Mouse (Mus musculus) left cerebral cortex, adult 2 months (tissue): ENCODE data around the gene Olfr1373. TPM values are rescaled to one million over a fixed set of nuclear protein-coding genes. Genes with fewer than 3 reads are reported as not detected.
"Not testable (repeated sequence)": the region's sequence is repeated elsewhere in the genome, so short reads cannot be mapped to it uniquely, and the experiment has no call there.

ENCODE experiments used
- DNase-seq, 2 experiments: peaks; one replicate each; pipeline ENCODE4 v3.0.0; 2021 to 2022; ENCODE audit warnings: low spot score in 2 of 2, mixed read lengths in 1 of 2; ENCODE audit errors: extremely low spot score in 1 of 2
- H3K27ac ChIP-seq: fragments of 200-600 bp; 2 replicates; pipeline ENCODE4 v1.8.1; 2022
- H3K4me3 ChIP-seq: fragments of 200-600 bp; 2 replicates; pipeline ENCODE4 v1.8.1; 2022
- CTCF ChIP-seq: fragments of 200-600 bp; IDR thresholded peaks from 2 replicates; pipeline ENCODE4 v1.8.1; 2022; ENCODE audit warnings: antibody characterized with exemption, mild to moderate bottlenecking, moderate library complexity
- intact Hi-C: fragments of 180-260 bp; cut with DNase I; formaldehyde crosslinking; loops from one replicate; pipeline ENCODE4 v1.15.1; 2025
- total RNA-seq, 2 experiments: library from RNA; stranded (reverse); gene quantifications; 2 replicates each; pipeline ENCODE4 v1.2.3; 2021

Gene Olfr1373
- total RNA-seq, 2 experiments from 2014 or later = not detected

DNA sequence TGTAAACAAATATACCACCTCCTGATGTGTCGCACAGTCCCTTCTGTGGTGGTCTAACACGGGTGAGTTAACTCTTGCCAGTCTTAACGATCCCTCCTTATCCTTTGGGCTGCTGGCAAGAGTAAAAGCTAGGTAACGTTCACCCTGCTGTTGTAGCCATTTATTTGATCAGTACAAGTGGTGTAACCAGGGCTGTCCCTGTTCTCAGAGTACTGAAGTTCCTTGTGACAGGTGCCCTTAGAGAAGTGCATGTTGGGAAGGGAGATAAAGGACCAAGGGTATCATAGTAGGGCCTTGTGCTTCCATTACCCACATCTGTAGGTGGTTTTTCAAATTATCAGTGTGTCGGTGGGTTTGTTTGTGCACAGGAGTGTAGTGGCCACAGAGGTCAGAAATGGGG is 17.6 kb downstream of the Olfr1373 start:
- TF ChIP-seq CTCF = no peak
- peak overlapping the region; percentile 80; the same call in 1 of the 2 replicates for H3K27ac ChIP-seq
- intact Hi-C loops = no loop called here
- H3K4me3 ChIP-seq = no peak overlapping the region
- no peak for DNase-seq

DNA sequence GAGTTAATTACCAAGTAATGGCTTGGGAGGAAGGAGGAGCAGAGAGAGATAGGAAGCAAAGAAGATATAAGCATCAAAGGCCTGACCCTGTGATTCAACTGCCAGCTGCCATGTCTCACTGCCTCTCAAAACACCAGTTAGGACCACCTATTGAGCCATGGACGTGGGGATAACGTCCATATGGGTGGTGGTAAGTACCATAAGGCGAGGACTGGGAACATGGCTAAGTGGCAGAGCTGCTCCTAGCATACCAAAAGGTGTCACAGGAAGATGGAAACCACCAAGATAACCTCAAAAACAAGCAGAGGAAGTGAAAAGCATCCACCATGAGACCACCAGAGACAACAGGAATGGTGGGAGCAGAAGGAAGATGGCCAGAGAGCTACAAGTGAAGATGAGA is 18.2 kb downstream of the Olfr1373 start:
- intact Hi-C loops = no loop called here
- DNase-seq = no peak
- no peak overlapping the region; the same call in 1 of the 2 replicates for H3K27ac ChIP-seq
- H3K4me3 ChIP-seq = no peak overlapping the region
- TF ChIP-seq CTCF = no peak

DNA sequence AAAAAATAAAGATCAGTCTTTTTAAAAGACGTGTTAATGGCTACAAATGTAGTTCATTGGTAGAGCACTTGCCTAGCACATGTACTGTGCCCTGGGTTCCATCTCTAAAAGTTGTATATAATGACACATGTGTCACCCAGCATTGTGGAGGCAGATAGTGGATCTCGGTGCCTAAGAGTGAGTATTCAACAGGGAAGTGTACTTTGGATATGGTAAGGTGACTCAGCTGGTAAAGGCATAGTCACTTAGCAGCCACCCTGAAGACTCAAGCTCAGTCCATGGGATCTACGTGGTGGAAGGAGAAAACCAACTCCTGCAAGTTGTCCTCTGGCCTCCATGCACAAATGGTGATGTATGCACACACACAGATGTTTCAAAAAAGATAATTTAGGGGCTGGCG is 20.9 kb downstream of the Olfr1373 start:
- Histone ChIP-seq H3K4me3 (no peak overlapping the region), H3K27ac (no peak overlapping the region)
- intact Hi-C loops = no loop called here
- no peak for DNase-seq
- no peak for TF ChIP-seq CTCF

- no peak overlapping the region for H3K4me3 ChIP-seq
- intact Hi-C loops = no loop called here
- no peak for TF ChIP-seq CTCF
- no peak for DNase-seq
- no peak overlapping the region for H3K27ac ChIP-seq
Measured at GRCm38 (mm10) chr11:52122045-52122444, 23.3 kb downstream of the Olfr1373 start.

- DNase-seq, intact Hi-C loops, H3K4me3 ChIP-seq, H3K27ac ChIP-seq: not testable (repeated sequence)
- peak; percentile 46 for TF ChIP-seq CTCF
Measured at GRCm38 (mm10) chr11:52120415-52120814, 24.9 kb downstream of the Olfr1373 start.

DNA sequence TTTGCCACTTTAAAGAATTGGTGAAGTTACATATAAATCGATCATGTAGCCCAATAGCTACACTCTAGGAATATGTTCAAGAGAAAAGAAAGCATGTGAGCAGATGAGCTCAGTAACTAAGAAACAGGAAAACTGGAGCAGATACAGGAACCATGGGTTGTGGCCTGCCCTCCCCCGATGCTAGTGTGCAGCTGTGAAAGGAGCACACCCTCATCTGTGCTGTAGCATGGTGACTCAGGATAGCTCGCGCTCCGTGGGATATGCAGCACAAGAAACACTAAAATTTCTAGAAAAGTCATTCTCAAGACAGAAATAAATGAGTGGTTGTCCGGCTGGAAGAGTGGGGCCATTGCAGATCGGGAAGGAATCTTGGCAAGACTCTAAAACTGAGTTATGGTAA is 28.2 kb downstream of the Olfr1373 start:
- H3K4me3 ChIP-seq = no peak overlapping the region
- H3K27ac ChIP-seq = no peak overlapping the region
- DNase-seq = no peak
- intact Hi-C loops = no loop called here
- no peak for TF ChIP-seq CTCF

- DNase-seq, intact Hi-C loops, H3K27ac ChIP-seq, H3K4me3 ChIP-seq: not testable (repeated sequence)
Measured at GRCm38 (mm10) chr11:52116117-52116516, 29.2 kb downstream of the Olfr1373 start.

DNA sequence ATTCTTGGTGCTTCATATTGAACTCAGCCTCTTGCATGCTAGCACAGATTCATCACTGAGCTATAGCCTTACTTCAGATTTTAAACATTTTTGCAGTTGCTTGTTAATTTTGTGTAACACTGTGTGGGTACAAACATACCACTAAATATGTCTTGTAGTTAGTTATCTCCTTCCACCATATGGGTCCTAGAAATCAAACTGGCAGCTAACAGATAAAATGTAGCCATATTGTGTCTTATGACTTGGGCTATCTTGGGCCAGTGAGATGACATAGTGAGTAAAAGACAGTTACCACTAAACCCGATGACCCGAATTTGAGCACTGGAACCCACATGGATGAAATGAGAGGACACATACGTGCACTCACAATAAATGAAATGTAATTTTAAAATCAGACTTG is 29.8 kb downstream of the Olfr1373 start:
- Histone ChIP-seq H3K4me3 (no peak overlapping the region), H3K27ac (no peak overlapping the region)
- intact Hi-C loops = no loop called here
- TF ChIP-seq CTCF = no peak
- DNase-seq = no peak

- no peak for DNase-seq
- H3K27ac ChIP-seq = no peak overlapping the region
- TF ChIP-seq CTCF = no peak
- intact Hi-C loops = no loop called here
- no peak overlapping the region for H3K4me3 ChIP-seq
Measured at GRCm38 (mm10) chr11:52109421-52109820, 35.9 kb downstream of the Olfr1373 start.

- no peak for DNase-seq
- TF ChIP-seq CTCF = no peak
- no peak overlapping the region for H3K27ac ChIP-seq
- intact Hi-C loops = no loop called here
- H3K4me3 ChIP-seq = no peak overlapping the region
Measured at GRCm38 (mm10) chr11:52108796-52109195, 36.5 kb downstream of the Olfr1373 start.

DNA sequence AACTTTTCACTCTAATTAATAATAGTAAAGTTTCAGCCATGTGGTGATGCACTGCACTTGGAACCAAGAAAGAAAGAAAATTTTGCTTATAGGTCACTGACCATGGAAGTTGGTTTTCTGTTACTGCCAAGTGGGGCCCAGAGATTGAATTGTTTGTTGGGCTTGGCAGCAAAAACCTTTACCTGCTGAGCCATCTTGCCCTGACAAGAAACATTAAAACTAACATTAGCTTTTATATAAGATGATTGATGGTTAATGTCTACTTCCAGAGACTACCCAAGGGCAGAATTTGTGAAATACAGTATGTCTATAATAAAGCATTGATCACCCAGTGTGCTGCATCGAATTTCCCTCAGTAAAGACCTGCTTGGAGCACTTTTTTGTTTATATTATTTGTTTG is 38.9 kb downstream of the Olfr1373 start:
- DNase-seq = no peak
- TF ChIP-seq CTCF = no peak
- intact Hi-C loops = no loop called here
- no peak overlapping the region for H3K4me3 ChIP-seq
- H3K27ac ChIP-seq = no peak overlapping the region

- intact Hi-C loops = no loop called here
- Histone ChIP-seq H3K27ac (no peak overlapping the region), H3K4me3 (no peak overlapping the region)
- DNase-seq = no peak
- no peak for TF ChIP-seq CTCF
Measured at GRCm38 (mm10) chr11:52106037-52106436, 39.3 kb downstream of the Olfr1373 start.

- no peak overlapping the region for H3K4me3 ChIP-seq
- no peak for DNase-seq
- TF ChIP-seq CTCF = no peak
- no peak overlapping the region for H3K27ac ChIP-seq
- intact Hi-C loops = no loop called here
Measured at GRCm38 (mm10) chr11:52105503-52105902, 39.8 kb downstream of the Olfr1373 start.

DNA sequence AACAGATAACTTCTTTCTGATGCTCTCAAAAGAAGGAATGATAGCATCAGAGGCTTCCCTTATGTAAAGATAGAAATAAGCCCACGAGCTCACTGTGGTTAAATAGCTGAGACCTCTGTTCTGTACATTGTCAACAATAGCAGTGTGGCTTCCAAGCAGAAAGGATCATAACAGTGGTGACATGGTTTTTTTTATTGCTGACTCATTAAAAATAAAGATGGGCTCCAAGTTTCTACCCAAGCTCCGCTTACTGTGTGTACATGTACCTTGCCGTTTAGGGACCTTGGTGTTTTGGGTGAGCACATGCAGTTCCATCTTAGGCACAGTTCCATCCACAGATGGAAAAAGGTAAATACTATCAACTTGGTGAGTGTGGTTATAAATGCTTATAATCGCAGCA is 42.4 kb downstream of the Olfr1373 start:
- TF ChIP-seq CTCF = no peak
- no peak overlapping the region for H3K4me3 ChIP-seq
- H3K27ac ChIP-seq = no peak overlapping the region
- DNase-seq = no peak
- intact Hi-C loops = no loop called here
